Mouse (Mus musculus) kidney, embryonic 16.5 days (tissue): ENCODE measurements at regions not wholly inside any gene's neighbourhood (a gene's known extent, or its start where the extent isn't known, plus 50 kb on each side); places are given as distances from the start of the nearest gene placed in this dataset.
"Not testable (repeated sequence)": the region's sequence is repeated elsewhere in the genome, so short reads cannot be mapped to it uniquely, and the experiment has no call there.

ENCODE experiments used
- ATAC-seq: fragments of 200-750 bp; cut with Nextera tagmentation; 2 replicates; pipeline ENCODE4 v1.8.0; 2017; ENCODE audit warnings: moderate TSS enrichment; ENCODE audit not compliant: low FRiP score, low TSS enrichment
- H3K27ac ChIP-seq: fragments of 300-500 bp; sonication (generic); 2 replicates; pipeline ENCODE4 v1.5.1; 2014; ENCODE audit warnings: low read length
- H3K27me3 ChIP-seq: fragments of 300-500 bp; sonication (generic); 2 replicates; pipeline ENCODE4 v1.6.1; 2014; ENCODE audit warnings: low read length, control low read depth, mixed read lengths; ENCODE audit not compliant: insufficient read depth
- H3K36me3 ChIP-seq: fragments of 300-500 bp; sonication (generic); 2 replicates; pipeline ENCODE4 v1.6.1; 2014; ENCODE audit warnings: low read length, control low read depth, mixed read lengths; ENCODE audit not compliant: insufficient read depth
- H3K4me1 ChIP-seq: fragments of 300-500 bp; sonication (generic); 2 replicates; pipeline ENCODE4 v1.6.1; 2014; ENCODE audit warnings: low read length, control low read depth, mixed read lengths; ENCODE audit not compliant: insufficient read depth
- H3K4me2 ChIP-seq: fragments of 300-500 bp; sonication (generic); replicated peaks from 2 replicates; pipeline ENCODE4 v1.6.1; 2014; ENCODE audit warnings: low read depth, low read length
- H3K4me3 ChIP-seq: fragments of 300-500 bp; sonication (generic); 2 replicates; pipeline ENCODE4 v1.5.1; 2014; ENCODE audit warnings: mild to moderate bottlenecking, low read length
- H3K9ac ChIP-seq: fragments of 300-500 bp; sonication (generic); replicated peaks from 2 replicates; pipeline ENCODE4 v1.6.1; 2014; ENCODE audit warnings: low read length
- H3K9me3 ChIP-seq: fragments of 300-500 bp; sonication (generic); 2 replicates; pipeline ENCODE4 v1.6.1; 2016; ENCODE audit warnings: low read length, control low read depth
- WGBS: fragments of 180-500 bp; shearing (Covaris S2); extraction: QIAGEN DNeasy Blood & Tissue Kit; methylation state at CpG from one replicate; pipeline ENCODE4 v1.1.7; 2014; 5-methylcytosine and 5-hydroxymethylcytosine counted together

DNA sequence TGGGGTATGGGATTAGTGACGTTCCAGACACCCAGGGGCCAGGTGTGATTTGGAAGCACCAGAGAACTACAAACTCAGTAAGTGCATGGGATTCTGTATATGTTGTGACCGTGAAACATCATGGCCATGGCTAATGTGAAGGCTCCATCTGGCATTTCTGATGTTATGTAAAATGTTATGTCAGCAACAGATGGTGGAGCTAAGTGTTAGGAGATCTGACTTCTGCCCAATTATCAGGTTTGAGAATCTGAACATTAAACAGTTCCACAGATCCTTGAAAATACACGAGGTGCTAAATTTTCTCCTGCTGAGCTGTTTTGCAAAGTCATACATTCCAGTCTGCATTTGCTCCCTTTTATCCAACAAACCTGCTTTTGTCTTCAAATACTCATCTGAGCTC, 223.6 kb upstream of the Egfl6 start:
- no peak for ATAC-seq
- 68% methylated on average over 3 of the region's 3 CpGs for WGBS

GRCm38 (mm10) chrX:166808207-166808606, 222.7 kb upstream of the Egfl6 start:
- WGBS: 88% methylated on average over 5 of the region's 5 CpGs
- H3K4me3 ChIP-seq: no peak overlapping the region
- ATAC-seq: no peak

More for the DNA sequence above, 223.6 kb upstream of the Egfl6 start:
- H3K9ac ChIP-seq: no peak overlapping the region
- no peaks in the 10 kb centered on the region for H3K36me3 ChIP-seq
- H3K4me3 ChIP-seq: no peak overlapping the region
- H3K27me3 ChIP-seq: peaks cover 28% of the 10 kb centered on the region; the same call in 1 of the 2 replicates
- no peaks in the 10 kb centered on the region for H3K9me3 ChIP-seq
- H3K27ac ChIP-seq: no peak overlapping the region
- no peaks in the 10 kb centered on the region for H3K4me1 ChIP-seq
- no peak overlapping the region for H3K4me2 ChIP-seq

GRCm38 (mm10) chrX:166805957-166806356, 220.4 kb upstream of the Egfl6 start:
- Histone ChIP-seq H3K36me3 (no peaks in the 10 kb centered on the region), H3K4me3 (no peak overlapping the region), H3K9me3 (no peaks in the 10 kb centered on the region), H3K4me1 (no peaks in the 10 kb centered on the region), H3K4me2 (no peak overlapping the region), H3K9ac (no peak overlapping the region), H3K27ac (no peak overlapping the region), H3K27me3 (peaks cover 34% of the 10 kb centered on the region)
- 81% methylated on average over 1 of the region's 1 CpGs for WGBS
- ATAC-seq: no peak

More at GRCm38 (mm10) chrX:166808207-166808606, 222.7 kb upstream of the Egfl6 start:
- Histone ChIP-seq H3K9me3 (no peaks in the 10 kb centered on the region), H3K27me3 (peaks cover 33% of the 10 kb centered on the region), H3K27ac (no peak overlapping the region), H3K4me2 (no peak overlapping the region), H3K9ac (no peak overlapping the region), H3K36me3 (no peaks in the 10 kb centered on the region), H3K4me1 (no peaks in the 10 kb centered on the region)

DNA sequence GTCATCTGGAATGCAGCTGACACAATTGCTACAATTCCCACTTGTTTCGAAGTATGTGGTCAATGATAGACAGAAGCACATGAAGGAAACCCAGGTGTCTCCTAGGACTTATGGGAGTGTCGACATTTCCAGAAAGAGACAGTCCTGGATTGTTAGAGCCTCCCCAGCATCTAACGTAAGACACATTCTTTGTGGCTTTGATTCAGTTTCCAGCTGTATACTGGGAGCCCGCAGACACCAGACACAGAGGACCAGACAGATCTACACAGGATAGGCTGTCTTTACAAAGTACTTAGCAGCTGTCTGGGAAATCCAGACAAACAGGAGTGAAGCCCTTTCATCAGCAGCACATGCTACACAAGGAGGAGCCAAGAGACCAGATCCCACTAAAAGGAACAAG, 220.0 kb upstream of the Egfl6 start:
- Histone ChIP-seq H3K4me1 (no peaks in the 10 kb centered on the region), H3K27me3 (peaks cover 34% of the 10 kb centered on the region), H3K4me2 (no peak overlapping the region), H3K4me3 (no peak overlapping the region), H3K9ac (no peak overlapping the region), H3K9me3 (no peaks in the 10 kb centered on the region), H3K27ac (no peak overlapping the region), H3K36me3 (no peaks in the 10 kb centered on the region)
- WGBS: 61% methylated on average over 4 of the region's 4 CpGs
- ATAC-seq: no peak

GRCm38 (mm10) chrX:166803246-166803645, 217.7 kb upstream of the Egfl6 start:
- 55% methylated on average over 6 of the region's 6 CpGs for WGBS
- no peak overlapping the region for H3K4me3 ChIP-seq
- no peak for ATAC-seq
- no peaks in the 10 kb centered on the region for H3K36me3 ChIP-seq
- H3K4me2 ChIP-seq: no peak overlapping the region
- H3K27ac ChIP-seq: no peak overlapping the region
- H3K9ac ChIP-seq: no peak overlapping the region
- H3K9me3 ChIP-seq: no peaks in the 10 kb centered on the region
- peaks cover 27% of the 10 kb centered on the region for H3K27me3 ChIP-seq
- no peaks in the 10 kb centered on the region for H3K4me1 ChIP-seq

DNA sequence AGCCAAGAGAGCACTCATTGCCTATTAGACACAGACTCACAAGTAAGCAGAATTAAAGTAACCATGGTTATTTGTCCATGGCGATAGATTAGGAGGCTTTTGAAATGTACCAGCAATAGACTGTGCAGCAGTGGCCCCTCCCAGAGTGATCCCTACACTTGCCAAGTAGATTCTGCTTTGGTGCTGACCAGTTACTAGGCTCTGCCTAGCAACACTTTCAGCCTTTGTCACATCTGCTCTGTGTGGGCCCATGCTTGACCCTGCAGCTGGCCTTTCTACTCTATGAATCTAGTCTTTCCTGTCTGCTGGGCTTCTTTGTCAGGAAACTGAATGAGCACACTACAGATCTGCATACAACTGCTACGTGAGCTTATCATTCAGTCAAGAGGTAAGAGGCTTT, 215.5 kb upstream of the Egfl6 start:
- WGBS: 86% methylated on average over 2 of the region's 2 CpGs
- Histone ChIP-seq H3K27ac (no peak overlapping the region), H3K9ac (no peak overlapping the region), H3K9me3 (no peaks in the 10 kb centered on the region), H3K27me3 (peaks cover 27% of the 10 kb centered on the region), H3K36me3 (no peaks in the 10 kb centered on the region), H3K4me1 (no peaks in the 10 kb centered on the region), H3K4me2 (no peak overlapping the region), H3K4me3 (no peak overlapping the region)
- no peak for ATAC-seq

GRCm38 (mm10) chrX:166795651-166796050, 210.1 kb upstream of the Egfl6 start:
- Histone ChIP-seq H3K9ac (no peak overlapping the region), H3K27ac (no peak overlapping the region), H3K4me1 (no peaks in the 10 kb centered on the region), H3K4me3 (no peak overlapping the region), H3K4me2 (no peak overlapping the region), H3K27me3 (peaks cover 22% of the 10 kb centered on the region; the same call in 1 of the 2 replicates), H3K9me3 (no peaks in the 10 kb centered on the region), H3K36me3 (no peaks in the 10 kb centered on the region)
- 73% methylated on average over 2 of the region's 2 CpGs for WGBS
- ATAC-seq: no peak

GRCm38 (mm10) chrX:166789031-166789430, 203.5 kb upstream of the Egfl6 start:
- Histone ChIP-seq H3K36me3 (no peaks in the 10 kb centered on the region), H3K27me3 (peaks cover 10% of the 10 kb centered on the region; the same call in 1 of the 2 replicates), H3K4me2 (no peak overlapping the region), H3K27ac (no peak overlapping the region), H3K4me3 (no peak overlapping the region), H3K9me3 (no peaks in the 10 kb centered on the region), H3K4me1 (no peaks in the 10 kb centered on the region), H3K9ac (no peak overlapping the region)
- no peak for ATAC-seq
- 70% methylated on average over 3 of the region's 3 CpGs for WGBS

DNA sequence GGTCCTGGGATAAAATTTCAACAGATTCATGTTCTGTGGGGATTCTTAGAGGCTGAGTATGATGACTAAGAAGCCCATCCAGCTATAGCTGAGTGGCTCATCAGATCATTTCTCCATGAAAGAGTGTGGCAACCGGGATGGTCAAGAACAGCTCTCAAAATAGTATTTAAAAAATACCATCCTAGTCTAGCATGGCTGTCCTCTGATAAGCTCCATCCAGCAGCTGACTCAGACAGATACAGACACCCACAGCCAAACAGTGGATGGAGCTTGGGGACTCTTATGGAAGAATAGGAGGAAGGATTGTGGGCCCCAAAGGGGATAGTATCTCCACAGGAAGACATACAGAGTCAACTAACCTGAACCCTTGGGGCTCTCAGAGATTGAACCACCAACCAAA, 201.6 kb upstream of the Egfl6 start:
- H3K36me3 ChIP-seq, H3K27me3 ChIP-seq, H3K4me3 ChIP-seq, H3K9ac ChIP-seq, H3K4me2 ChIP-seq, H3K9me3 ChIP-seq, H3K4me1 ChIP-seq, H3K27ac ChIP-seq, ATAC-seq: not testable (repeated sequence)
- WGBS: 83% methylated on average over 1 of the region's 1 CpGs

GRCm38 (mm10) chrX:166785615-166786014, 200.1 kb upstream of the Egfl6 start:
- Histone ChIP-seq H3K27me3 (peaks cover 4% of the 10 kb centered on the region; the same call in 1 of the 2 replicates), H3K36me3 (no peaks in the 10 kb centered on the region), H3K4me2 (no peak overlapping the region), H3K4me1 (no peaks in the 10 kb centered on the region), H3K4me3 (no peak overlapping the region), H3K27ac (no peak overlapping the region), H3K9me3 (no peaks in the 10 kb centered on the region), H3K9ac (no peak overlapping the region)
- no peak for ATAC-seq
- WGBS: 78% methylated on average over 3 of the region's 3 CpGs
